Mouse (Mus musculus): ENCODE measurements around the gene Tfr2. TPM values are rescaled to one million over a fixed set of nuclear protein-coding genes. Genes with fewer than 3 reads are reported as not detected.

Tfr2 gene
- 0.43 and 1.0 TPM in 2 replicates for polyA plus RNA-seq (2014; fragmentation: Nextera tagmentation; extraction: Ambion mirVana)

DNA sequence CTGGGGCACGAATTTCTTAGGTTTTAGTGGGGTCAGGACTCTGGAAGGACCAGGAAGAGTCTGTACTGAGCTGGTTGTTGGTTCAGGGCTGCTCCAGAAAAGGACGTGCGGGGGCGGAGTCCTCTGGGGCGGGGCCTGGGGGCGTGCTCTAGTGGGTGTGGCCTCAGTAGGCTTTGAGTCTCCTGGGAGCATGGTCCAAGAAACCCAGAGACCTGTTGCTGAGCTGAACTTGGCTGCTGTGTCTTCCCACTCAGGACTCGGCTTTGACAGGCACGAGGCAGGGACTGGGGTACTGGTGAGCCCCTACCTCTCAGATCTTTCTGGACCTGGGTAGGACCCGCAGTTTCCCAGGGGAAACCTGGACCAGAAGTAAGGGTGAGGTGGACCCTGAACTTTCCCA lies at the start of gene Tfr2:
Tfr2 (plus strand) TSS at position 176 of the 400 bp plus-strand sequence.
- Histone ChIP-seq H3K9me3 (ENCODE audit: control insufficient read depth, low read length) (no peaks in the 10 kb centered on the region), H3K27ac (ENCODE audit: low read depth, low read length) (no peak within 1 kb of the TSS), H3K4me2 (replicated peaks; ENCODE audit: low read depth, low read length) (no peak within 1 kb of the TSS), H3K9ac (ENCODE audit: low read depth, low read length) (no peak within 1 kb of the TSS), H3K4me1 (ENCODE audit: control insufficient read depth, insufficient read depth, low read length) (no peaks in the 10 kb centered on the region), H3K27me3 (ENCODE audit: control insufficient read depth, insufficient read depth, low read length) (peaks cover 3% of the 10 kb centered on the region; the same call in 1 of the 2 replicates), H3K36me3 (ENCODE audit: control insufficient read depth, insufficient read depth, low read length) (no peaks in the 10 kb centered on the region), H3K4me3 (ENCODE audit: low read length) (no peak within 1 kb of the TSS)
- 30% methylated on average over 9 of the region's 9 CpGs for WGBS
- ATAC-seq (ENCODE audit: low FRiP score, low TSS enrichment), result no peak

DNA sequence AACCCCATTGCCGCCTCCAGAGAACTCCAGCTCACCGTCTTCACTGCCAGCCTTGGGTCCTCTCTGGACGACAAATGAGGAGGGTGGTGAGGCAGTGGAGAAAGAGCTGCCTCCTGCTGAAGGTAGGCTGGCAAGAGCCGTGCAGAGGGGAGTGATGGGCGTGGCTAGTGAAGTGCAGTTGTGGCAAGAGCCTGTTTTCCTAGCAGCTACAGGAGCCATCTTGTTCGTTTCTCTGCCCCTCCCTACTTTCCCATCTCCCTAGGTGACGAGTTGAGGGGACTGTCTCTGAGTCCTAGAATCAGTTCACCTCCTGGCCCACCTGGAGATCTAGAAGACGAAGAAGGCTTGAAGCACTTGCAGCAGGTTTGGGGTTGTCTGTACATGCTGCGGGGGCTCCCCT lies 47.8 kb upstream of the Tfr2 start:
- Histone ChIP-seq H3K4me2 (replicated peaks; ENCODE audit: low read depth, low read length) (no peak overlapping the region), H3K9me3 (ENCODE audit: control insufficient read depth, low read length) (no peaks in the 10 kb centered on the region), H3K36me3 (ENCODE audit: control insufficient read depth, insufficient read depth, low read length) (peaks cover 88% of the 10 kb centered on the region), H3K9ac (ENCODE audit: low read depth, low read length) (no peak overlapping the region), H3K27ac (ENCODE audit: low read depth, low read length) (no peak overlapping the region), H3K4me1 (ENCODE audit: control insufficient read depth, insufficient read depth, low read length) (no peaks in the 10 kb centered on the region), H3K4me3 (ENCODE audit: low read length) (no peak overlapping the region), H3K27me3 (ENCODE audit: control insufficient read depth, insufficient read depth, low read length) (no peaks in the 10 kb centered on the region)
- WGBS, result 84% methylated on average over 9 of the region's 9 CpGs
- ATAC-seq (ENCODE audit: low FRiP score, low TSS enrichment), result no peak

DNA sequence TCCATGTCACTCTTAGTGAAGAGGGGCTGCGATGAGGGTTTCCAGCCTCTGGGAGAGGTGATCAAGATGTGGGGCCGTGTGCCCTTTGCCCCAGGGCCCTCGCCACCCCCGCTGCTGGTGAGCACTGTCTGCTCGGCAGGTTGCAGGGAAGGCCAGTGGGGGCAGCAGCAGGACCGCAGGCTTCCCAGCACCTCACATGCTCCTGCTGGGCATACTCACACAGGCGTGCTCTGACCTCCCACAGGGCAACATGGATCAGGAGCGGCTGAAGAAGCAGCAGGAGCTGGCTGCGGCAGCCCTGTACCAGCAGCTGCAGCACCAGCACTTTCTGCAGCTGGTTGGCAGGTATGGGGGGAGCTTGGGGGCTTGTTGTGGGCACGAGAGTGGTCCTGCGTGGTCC lies 46.9 kb upstream of the Tfr2 start:
- ATAC-seq (ENCODE audit: low FRiP score, low TSS enrichment), result no peak
- Histone ChIP-seq H3K36me3 (ENCODE audit: control insufficient read depth, insufficient read depth, low read length) (peaks cover 96% of the 10 kb centered on the region), H3K9ac (ENCODE audit: low read depth, low read length) (no peak overlapping the region), H3K27me3 (ENCODE audit: control insufficient read depth, insufficient read depth, low read length) (no peaks in the 10 kb centered on the region), H3K4me1 (ENCODE audit: control insufficient read depth, insufficient read depth, low read length) (no peaks in the 10 kb centered on the region), H3K9me3 (ENCODE audit: control insufficient read depth, low read length) (no peaks in the 10 kb centered on the region), H3K27ac (ENCODE audit: low read depth, low read length) (no peak overlapping the region), H3K4me3 (ENCODE audit: low read length) (no peak overlapping the region), H3K4me2 (replicated peaks; ENCODE audit: low read depth, low read length) (no peak overlapping the region)
- WGBS, result 75% methylated on average over 11 of the region's 11 CpGs

DNA sequence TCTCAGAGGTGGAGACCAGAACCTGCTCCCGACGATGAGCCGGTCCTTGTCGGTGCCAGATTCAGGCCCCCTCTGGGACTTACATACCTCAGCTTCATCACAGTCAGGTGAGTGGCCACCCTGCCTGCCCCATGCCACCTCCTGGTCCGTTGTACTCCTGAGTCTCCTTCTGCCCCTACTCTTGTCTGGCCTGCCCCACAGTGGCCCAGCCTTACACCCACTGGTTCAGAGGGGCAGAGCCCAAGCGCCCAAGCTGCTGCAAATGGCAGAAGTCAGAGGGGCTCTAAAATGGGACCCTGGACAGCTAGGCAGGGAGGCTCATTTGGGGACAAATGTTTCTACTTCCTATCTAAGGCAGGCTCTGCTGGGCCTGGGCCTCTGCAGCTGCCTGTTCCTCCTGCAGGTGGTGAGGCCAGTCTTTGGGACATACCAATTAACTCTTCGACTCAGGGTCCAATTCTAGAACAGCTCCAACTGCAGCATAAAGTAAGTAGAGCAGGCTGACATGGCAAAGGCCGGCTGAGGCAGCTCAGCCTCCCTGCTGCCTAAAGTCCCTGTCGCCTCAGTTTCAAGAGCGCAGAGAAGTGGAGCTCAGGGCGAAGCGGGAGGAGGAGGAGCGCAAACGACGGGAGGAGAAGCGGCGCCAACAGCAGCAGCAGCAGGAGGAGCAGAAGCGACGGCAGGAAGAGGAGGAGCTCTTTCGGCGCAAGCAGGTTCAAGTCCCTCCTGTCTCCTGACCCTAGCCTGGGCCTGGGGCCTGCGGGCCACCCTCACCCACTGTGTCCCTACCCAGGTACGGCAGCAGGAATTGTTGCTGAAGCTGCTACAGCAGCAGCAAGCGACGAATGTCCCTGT lies 46.0 kb upstream of the Tfr2 start:
- Histone ChIP-seq H3K9ac (ENCODE audit: low read depth, low read length) (no peak overlapping the region), H3K36me3 (ENCODE audit: control insufficient read depth, insufficient read depth, low read length) (peaks cover 98% of the 10 kb centered on the region)
- WGBS, result 85% methylated on average over 25 of the region's 25 CpGs

DNA sequence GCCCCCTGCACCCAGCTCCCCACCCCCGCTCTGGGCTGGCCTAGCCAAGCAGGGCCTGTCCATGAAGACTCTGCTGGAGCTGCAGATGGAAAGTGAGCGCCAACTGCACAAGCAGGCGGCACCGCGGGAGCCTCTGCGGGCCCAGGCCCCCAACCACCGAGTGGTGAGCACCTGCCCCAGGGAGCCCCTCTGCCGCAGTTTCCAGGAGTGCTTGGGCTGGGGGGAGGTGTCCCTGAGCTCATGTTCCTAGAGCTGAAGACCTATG lies 45.5 kb upstream of the Tfr2 start:
- Histone ChIP-seq H3K9ac (ENCODE audit: low read depth, low read length) (no peak overlapping the region), H3K27ac (ENCODE audit: low read depth, low read length) (no peak overlapping the region), H3K27me3 (ENCODE audit: control insufficient read depth, insufficient read depth, low read length) (no peaks in the 10 kb centered on the region), H3K36me3 (ENCODE audit: control insufficient read depth, insufficient read depth, low read length) (peaks cover 98% of the 10 kb centered on the region), H3K4me2 (replicated peaks; ENCODE audit: low read depth, low read length) (no peak overlapping the region), H3K9me3 (ENCODE audit: control insufficient read depth, low read length) (no peaks in the 10 kb centered on the region), H3K4me3 (ENCODE audit: low read length) (no peak overlapping the region), H3K4me1 (ENCODE audit: control insufficient read depth, insufficient read depth, low read length) (no peaks in the 10 kb centered on the region)
- ATAC-seq (ENCODE audit: low FRiP score, low TSS enrichment), result no peak
- 93% methylated on average over 8 of the region's 8 CpGs for WGBS

More for the DNA sequence above, 46.0 kb upstream of the Tfr2 start:
- Histone ChIP-seq H3K4me2 (replicated peaks; ENCODE audit: low read depth, low read length) (no peak overlapping the region), H3K9me3 (ENCODE audit: control insufficient read depth, low read length) (no peaks in the 10 kb centered on the region), H3K4me3 (ENCODE audit: low read length) (no peak overlapping the region), H3K27ac (ENCODE audit: low read depth, low read length) (no peak overlapping the region), H3K27me3 (ENCODE audit: control insufficient read depth, insufficient read depth, low read length) (no peaks in the 10 kb centered on the region), H3K4me1 (ENCODE audit: control insufficient read depth, insufficient read depth, low read length) (no peaks in the 10 kb centered on the region)
- ATAC-seq (ENCODE audit: low FRiP score, low TSS enrichment), result no peak

DNA sequence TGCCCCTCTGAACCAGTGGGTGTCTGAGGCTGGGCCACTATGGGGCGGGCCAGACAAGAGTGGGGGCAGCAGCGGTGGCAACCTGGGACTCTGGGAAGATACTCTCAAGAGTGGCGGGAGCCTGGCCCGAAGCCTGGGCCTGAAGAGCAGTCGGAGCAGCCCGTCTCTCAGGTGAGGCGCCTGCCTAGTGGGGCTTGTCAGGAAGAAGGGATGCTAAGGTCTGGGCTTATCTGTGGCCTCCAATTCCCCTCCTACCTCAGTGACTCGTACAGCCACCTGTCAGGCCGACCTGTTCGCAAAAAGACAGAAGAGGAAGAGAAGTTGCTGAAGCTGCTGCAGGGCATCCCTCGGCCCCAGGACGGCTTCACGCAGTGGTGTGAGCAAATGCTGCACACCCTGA lies 45.0 kb upstream of the Tfr2 start:
- Histone ChIP-seq H3K36me3 (ENCODE audit: control insufficient read depth, insufficient read depth, low read length) (peaks cover 98% of the 10 kb centered on the region), H3K4me2 (replicated peaks; ENCODE audit: low read depth, low read length) (no peak overlapping the region), H3K9me3 (ENCODE audit: control insufficient read depth, low read length) (no peaks in the 10 kb centered on the region), H3K27ac (ENCODE audit: low read depth, low read length) (no peak overlapping the region), H3K27me3 (ENCODE audit: control insufficient read depth, insufficient read depth, low read length) (no peaks in the 10 kb centered on the region), H3K4me3 (ENCODE audit: low read length) (no peak overlapping the region), H3K9ac (ENCODE audit: low read depth, low read length) (no peak overlapping the region), H3K4me1 (ENCODE audit: control insufficient read depth, insufficient read depth, low read length) (peaks cover 4% of the 10 kb centered on the region; the same call in 1 of the 2 replicates)
- ATAC-seq (ENCODE audit: low FRiP score, low TSS enrichment), result no peak
- WGBS, result 77% methylated on average over 13 of the region's 13 CpGs

DNA sequence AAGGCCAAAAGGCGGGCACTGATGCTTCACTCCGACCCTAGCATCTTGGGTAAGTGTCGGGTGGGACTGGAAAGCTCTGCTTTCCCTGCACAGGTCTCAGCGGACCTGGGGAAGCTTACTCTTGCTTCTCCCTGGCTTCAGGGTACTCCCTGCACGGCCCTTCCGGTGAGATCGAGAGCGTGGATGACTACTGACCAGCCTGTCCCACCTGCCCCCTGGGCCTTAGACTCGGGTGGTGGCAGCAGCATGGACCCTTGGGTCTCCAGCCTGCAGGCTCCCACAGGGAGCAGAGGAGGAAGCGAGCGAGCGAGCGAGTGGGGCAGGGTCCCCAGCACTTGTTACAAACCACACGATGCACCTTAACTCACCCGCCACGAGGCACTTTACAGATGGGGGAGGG lies 44.1 kb upstream of the Tfr2 start:
- H3K4me3 ChIP-seq (ENCODE audit: low read length), result no peak overlapping the region
- 78% methylated on average over 16 of the region's 16 CpGs for WGBS
- H3K27me3 ChIP-seq (ENCODE audit: control insufficient read depth, insufficient read depth, low read length), result no peaks in the 10 kb centered on the region
- no peak overlapping the region for H3K4me2 ChIP-seq (replicated peaks; ENCODE audit: low read depth, low read length)
- H3K27ac ChIP-seq (ENCODE audit: low read depth, low read length), result no peak overlapping the region
- peaks cover 12% of the 10 kb centered on the region for H3K4me1 ChIP-seq (ENCODE audit: control insufficient read depth, insufficient read depth, low read length)
- ATAC-seq (ENCODE audit: low FRiP score, low TSS enrichment), result no peak
- peaks cover 95% of the 10 kb centered on the region for H3K36me3 ChIP-seq (ENCODE audit: control insufficient read depth, insufficient read depth, low read length)
- H3K9me3 ChIP-seq (ENCODE audit: control insufficient read depth, low read length), result no peaks in the 10 kb centered on the region
- no peak overlapping the region for H3K9ac ChIP-seq (ENCODE audit: low read depth, low read length)

DNA sequence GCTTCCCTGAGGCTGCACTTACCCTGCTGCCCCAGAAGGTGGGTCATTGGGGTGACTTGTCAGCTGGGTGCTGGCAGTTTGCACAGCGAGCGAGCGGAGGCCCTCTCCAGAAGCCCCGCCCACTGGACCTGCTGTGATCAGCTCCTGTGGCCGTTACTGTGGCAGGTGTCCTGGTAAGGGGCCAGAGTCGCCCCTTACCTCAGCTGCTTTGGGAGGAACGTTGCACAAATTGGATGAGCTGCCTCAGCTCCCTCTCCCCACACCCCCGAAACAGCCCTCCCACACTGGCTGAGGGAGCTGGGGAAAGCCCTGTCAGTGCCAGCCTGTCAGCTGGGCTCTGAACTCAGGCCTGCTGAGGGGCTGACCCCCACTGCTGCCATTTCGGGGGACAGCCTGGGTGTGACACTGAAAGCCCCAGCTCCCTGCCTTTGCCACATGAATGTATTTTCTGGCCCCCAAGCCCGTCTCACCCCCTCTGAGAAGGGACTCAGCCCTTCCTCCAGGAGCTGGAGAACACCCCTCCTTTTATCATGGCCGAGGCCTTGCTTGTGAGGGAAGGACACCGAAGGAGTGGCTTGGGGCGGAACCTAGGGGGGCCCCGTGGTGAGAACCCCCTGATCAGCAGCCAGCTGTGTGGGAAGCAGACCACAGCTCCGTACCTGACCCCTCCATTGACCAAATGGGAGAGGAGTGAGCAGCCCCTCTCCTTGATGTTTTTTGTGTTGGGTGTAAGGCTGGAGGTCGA lies 43.3 kb upstream of the Tfr2 start:
- peaks cover 13% of the 10 kb centered on the region for H3K4me1 ChIP-seq (ENCODE audit: control insufficient read depth, insufficient read depth, low read length)
- 42% methylated on average over 16 of the region's 16 CpGs for WGBS
- no peak for ATAC-seq (ENCODE audit: low FRiP score, low TSS enrichment)
- H3K4me2 ChIP-seq (replicated peaks; ENCODE audit: low read depth, low read length), result no peak overlapping the region
- H3K4me3 ChIP-seq (ENCODE audit: low read length), result no peak overlapping the region
- H3K27me3 ChIP-seq (ENCODE audit: control insufficient read depth, insufficient read depth, low read length), result no peaks in the 10 kb centered on the region
- no peaks in the 10 kb centered on the region for H3K9me3 ChIP-seq (ENCODE audit: control insufficient read depth, low read length)
- H3K9ac ChIP-seq (ENCODE audit: low read depth, low read length), result no peak overlapping the region
- peaks cover 87% of the 10 kb centered on the region for H3K36me3 ChIP-seq (ENCODE audit: control insufficient read depth, insufficient read depth, low read length)
- H3K27ac ChIP-seq (ENCODE audit: low read depth, low read length), result no peak overlapping the region

DNA sequence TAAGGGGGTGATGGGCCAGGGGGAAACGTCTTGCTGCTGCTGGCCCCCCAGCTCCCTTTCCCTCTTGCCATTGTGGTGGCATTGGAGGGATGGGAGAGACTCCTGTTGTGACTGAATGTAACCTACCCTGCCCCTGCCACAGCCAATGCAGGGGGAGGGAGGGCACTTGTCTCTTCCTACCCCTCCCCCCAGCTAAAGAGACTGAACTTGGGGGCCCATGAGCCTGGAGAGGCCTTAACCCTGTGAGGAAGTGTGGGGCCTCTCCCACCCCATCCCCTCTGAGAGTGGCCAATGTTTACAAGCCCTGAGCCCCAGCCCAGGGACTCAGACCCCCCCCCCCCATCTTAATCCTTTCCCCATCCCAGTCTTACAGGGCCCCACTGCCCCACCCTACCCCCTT lies 42.2 kb upstream of the Tfr2 start:
- 79% methylated on average over 1 of the region's 1 CpGs for WGBS
- H3K4me2 ChIP-seq (replicated peaks; ENCODE audit: low read depth, low read length), result no peak overlapping the region
- no peak overlapping the region for H3K9ac ChIP-seq (ENCODE audit: low read depth, low read length)
- H3K27me3 ChIP-seq (ENCODE audit: control insufficient read depth, insufficient read depth, low read length), result no peaks in the 10 kb centered on the region
- H3K36me3 ChIP-seq (ENCODE audit: control insufficient read depth, insufficient read depth, low read length), result peaks cover 76% of the 10 kb centered on the region
- no peaks in the 10 kb centered on the region for H3K9me3 ChIP-seq (ENCODE audit: control insufficient read depth, low read length)
- H3K4me1 ChIP-seq (ENCODE audit: control insufficient read depth, insufficient read depth, low read length), result peaks cover 13% of the 10 kb centered on the region
- H3K4me3 ChIP-seq (ENCODE audit: low read length), result no peak overlapping the region
- H3K27ac ChIP-seq (ENCODE audit: low read depth, low read length), result no peak overlapping the region
- ATAC-seq (ENCODE audit: low FRiP score, low TSS enrichment), result no peak
